Mouse (Mus musculus): ENCODE data around the gene Krtdap. TPM values are rescaled to one million over a fixed set of nuclear protein-coding genes. Genes with fewer than 3 reads are reported as not detected.
"Not testable (repeated sequence)": the region's sequence is repeated elsewhere in the genome, so short reads cannot be mapped to it uniquely, and the experiment has no call there.

The Krtdap gene
- polyA plus RNA-seq, 1 experiment from 2014 or later: not detected

GRCm38 (mm10) chr7:30826660-30827059 lies 39.0 kb downstream of the Krtdap start:
- Histone ChIP-seq H3K36me3 (replicated peaks) (no peaks in the 10 kb centered on the region), H3K27ac (replicated peaks) (no peak overlapping the region), H3K27me3 (replicated peaks; ENCODE audit: low read depth, poor library complexity, severe bottlenecking) (no peaks in the 10 kb centered on the region), H3K9me3 (no peaks in the 10 kb centered on the region), H3K4me1 (no peaks in the 10 kb centered on the region), H3K4me3 (no peak overlapping the region)
- DNase-seq (ENCODE audit: low spot score): no peak
- 94% methylated on average over 9 of the region's 10 CpGs for WGBS

GRCm38 (mm10) chr7:30828871-30829270 lies 41.2 kb downstream of the Krtdap start:
- H3K36me3 ChIP-seq (replicated peaks); H3K4me3 ChIP-seq; H3K27me3 ChIP-seq (replicated peaks; ENCODE audit: low read depth, poor library complexity, severe bottlenecking); DNase-seq (ENCODE audit: low spot score); H3K4me1 ChIP-seq; H3K27ac ChIP-seq (replicated peaks); H3K9me3 ChIP-seq: not testable (repeated sequence)

- no peaks in the 10 kb centered on the region for H3K27me3 ChIP-seq (replicated peaks; ENCODE audit: low read depth, poor library complexity, severe bottlenecking)
- no peaks in the 10 kb centered on the region for H3K9me3 ChIP-seq
- H3K4me3 ChIP-seq: no peak overlapping the region
- H3K4me1 ChIP-seq: no peaks in the 10 kb centered on the region
- 65% methylated on average over 3 of the region's 3 CpGs for WGBS
- H3K36me3 ChIP-seq (replicated peaks): no peaks in the 10 kb centered on the region
- no peak for DNase-seq (ENCODE audit: low spot score)
- H3K27ac ChIP-seq (replicated peaks): no peak overlapping the region
These were observed 41.7 kb downstream of the Krtdap start for GRCm38 (mm10) chr7:30829428-30829827.

GRCm38 (mm10) chr7:30832261-30832660 lies 44.6 kb downstream of the Krtdap start:
- WGBS: 65% methylated on average over 17 of the region's 17 CpGs
- no peak for DNase-seq (ENCODE audit: low spot score)
- Histone ChIP-seq H3K4me3 (no peak overlapping the region), H3K4me1 (no peaks in the 10 kb centered on the region), H3K27ac (replicated peaks) (no peak overlapping the region), H3K27me3 (replicated peaks; ENCODE audit: low read depth, poor library complexity, severe bottlenecking) (no peaks in the 10 kb centered on the region), H3K36me3 (replicated peaks) (no peaks in the 10 kb centered on the region), H3K9me3 (no peaks in the 10 kb centered on the region)

- H3K27me3 ChIP-seq (replicated peaks; ENCODE audit: low read depth, poor library complexity, severe bottlenecking); H3K4me1 ChIP-seq; H3K4me3 ChIP-seq; H3K27ac ChIP-seq (replicated peaks); H3K36me3 ChIP-seq (replicated peaks); H3K9me3 ChIP-seq; DNase-seq (ENCODE audit: low spot score): not testable (repeated sequence)
- 37% methylated on average over 11 of the region's 11 CpGs for WGBS
These were observed 45.0 kb downstream of the Krtdap start for GRCm38 (mm10) chr7:30832684-30833083.

- no peaks in the 10 kb centered on the region for H3K4me1 ChIP-seq
- DNase-seq (ENCODE audit: low spot score): no peak
These were observed 49.6 kb downstream of the Krtdap start for GRCm38 (mm10) chr7:30837277-30837676.

GRCm38 (mm10) chr7:30840306-30840705 lies 52.6 kb downstream of the Krtdap start:
- Histone ChIP-seq H3K4me1 (peaks cover 15% of the 10 kb centered on the region), H3K27me3 (replicated peaks; ENCODE audit: low read depth, poor library complexity, severe bottlenecking) (no peaks in the 10 kb centered on the region), H3K36me3 (replicated peaks) (no peaks in the 10 kb centered on the region), H3K9me3 (no peaks in the 10 kb centered on the region), H3K27ac (replicated peaks) (no peak overlapping the region), H3K4me3 (no peak overlapping the region)
- WGBS: 89% methylated on average over 3 of the region's 3 CpGs
- no peak for DNase-seq (ENCODE audit: low spot score)

More at GRCm38 (mm10) chr7:30837277-30837676, 49.6 kb downstream of the Krtdap start:
- H3K27me3 ChIP-seq (replicated peaks; ENCODE audit: low read depth, poor library complexity, severe bottlenecking): no peaks in the 10 kb centered on the region
- H3K36me3 ChIP-seq (replicated peaks): no peaks in the 10 kb centered on the region
- no peak overlapping the region for H3K27ac ChIP-seq (replicated peaks)
- no peak overlapping the region for H3K4me3 ChIP-seq
- no peaks in the 10 kb centered on the region for H3K9me3 ChIP-seq

Other genes with a start within 250 kb of the Krtdap start
- gene Hspb6, start 235.7 kb upstream of the Krtdap start, polyA plus RNA-seq (2016; fragmentation: Nextera tagmentation; extraction: Ambion mirVana): 4.1 and 5.6 TPM in 2 replicates
- 17.7 TPM in 2 replicates for gene Proser3, start 235.6 kb upstream of the Krtdap start, polyA plus RNA-seq (2016; fragmentation: Nextera tagmentation; extraction: Ambion mirVana)
- 42.5 and 45.2 TPM in 2 replicates for gene Lin37, start 228.1 kb upstream of the Krtdap start, polyA plus RNA-seq (2016; fragmentation: Nextera tagmentation; extraction: Ambion mirVana)
- gene U2af1l4, start 224.6 kb upstream of the Krtdap start, polyA plus RNA-seq (2016; fragmentation: Nextera tagmentation; extraction: Ambion mirVana): 91.5 and 94.9 TPM in 2 replicates
- 14.2 and 15.3 TPM in 2 replicates for gene Gm49396, start 224.6 kb upstream of the Krtdap start, polyA plus RNA-seq (2016; fragmentation: Nextera tagmentation; extraction: Ambion mirVana)
- gene Psenen, start 224.3 kb upstream of the Krtdap start, polyA plus RNA-seq (2016; fragmentation: Nextera tagmentation; extraction: Ambion mirVana): 112 and 118 TPM in 2 replicates
- gene Igflr1, start 222.5 kb upstream of the Krtdap start, polyA plus RNA-seq (2016; fragmentation: Nextera tagmentation; extraction: Ambion mirVana): 2.8 and 4.6 TPM in 2 replicates
- 8.9 and 10.2 TPM in 2 replicates for gene Kmt2b, start 199.2 kb upstream of the Krtdap start, polyA plus RNA-seq (2016; fragmentation: Nextera tagmentation; extraction: Ambion mirVana)
- 0.41 TPM in 1 of 2 replicates, not detected in the other for gene Zbtb32, start 189.0 kb upstream of the Krtdap start, polyA plus RNA-seq (2016; fragmentation: Nextera tagmentation; extraction: Ambion mirVana)
- 0.54 and 1.0 TPM in 2 replicates for gene Upk1a, start 175.0 kb upstream of the Krtdap start, polyA plus RNA-seq (2016; fragmentation: Nextera tagmentation; extraction: Ambion mirVana)
- 776 and 799 TPM in 2 replicates for gene Cox6b1, start 161.7 kb upstream of the Krtdap start, polyA plus RNA-seq (2016; fragmentation: Nextera tagmentation; extraction: Ambion mirVana)
- gene Etv2, start 152.0 kb upstream of the Krtdap start, polyA plus RNA-seq (2016; fragmentation: Nextera tagmentation; extraction: Ambion mirVana): 0.47 and 0.87 TPM in 2 replicates
- 134 and 139 TPM in 2 replicates for gene Rbm42, start 137.6 kb upstream of the Krtdap start, polyA plus RNA-seq (2016; fragmentation: Nextera tagmentation; extraction: Ambion mirVana)
- 79.6 and 80.3 TPM in 2 replicates for gene Haus5, start 122.9 kb upstream of the Krtdap start, polyA plus RNA-seq (2016; fragmentation: Nextera tagmentation; extraction: Ambion mirVana)
- not detected in 2 replicates for gene Pmis2, start 116.3 kb upstream of the Krtdap start, polyA plus RNA-seq (2016; fragmentation: Nextera tagmentation; extraction: Ambion mirVana)
- not detected in 2 replicates for gene 2200002J24Rik, start 89.0 kb upstream of the Krtdap start, polyA plus RNA-seq (2016; fragmentation: Nextera tagmentation; extraction: Ambion mirVana)
- 0.53 and 0.77 TPM in 2 replicates for gene Atp4a, start 75.7 kb upstream of the Krtdap start, polyA plus RNA-seq (2016; fragmentation: Nextera tagmentation; extraction: Ambion mirVana)
- 147 and 151 TPM in 2 replicates for gene Tmem147, start 58.4 kb upstream of the Krtdap start, polyA plus RNA-seq (2016; fragmentation: Nextera tagmentation; extraction: Ambion mirVana)
- 0.36 and 0.59 TPM in 2 replicates for gene Gapdhs, start 44.2 kb upstream of the Krtdap start, polyA plus RNA-seq (2016; fragmentation: Nextera tagmentation; extraction: Ambion mirVana)
- gene Sbsn, start 36.4 kb upstream of the Krtdap start, polyA plus RNA-seq (2016; fragmentation: Nextera tagmentation; extraction: Ambion mirVana): 0.68 and 1.0 TPM in 2 replicates
- not detected in 2 replicates for gene Dmkn, start 24.1 kb upstream of the Krtdap start, polyA plus RNA-seq (2016; fragmentation: Nextera tagmentation; extraction: Ambion mirVana)
- not detected in 2 replicates for gene Ffar2, start 35.9 kb downstream of the Krtdap start, polyA plus RNA-seq (2016; fragmentation: Nextera tagmentation; extraction: Ambion mirVana)
- gene Ffar3, start 68.3 kb downstream of the Krtdap start, polyA plus RNA-seq (2016; fragmentation: Nextera tagmentation; extraction: Ambion mirVana): not detected in 2 replicates
- 0.05 TPM in 1 of 2 replicates, not detected in the other for gene Ffar1, start 73.7 kb downstream of the Krtdap start, polyA plus RNA-seq (2016; fragmentation: Nextera tagmentation; extraction: Ambion mirVana)
- 0.08 and 0.27 TPM in 2 replicates for gene Cd22, start 92.4 kb downstream of the Krtdap start, polyA plus RNA-seq (2016; fragmentation: Nextera tagmentation; extraction: Ambion mirVana)
- 0.32 and 0.39 TPM in 2 replicates for gene Mag, start 127.0 kb downstream of the Krtdap start, polyA plus RNA-seq (2016; fragmentation: Nextera tagmentation; extraction: Ambion mirVana)
- not detected in 2 replicates for gene Hamp2, start 136.8 kb downstream of the Krtdap start, polyA plus RNA-seq (2016; fragmentation: Nextera tagmentation; extraction: Ambion mirVana)
- gene Hamp, start 156.1 kb downstream of the Krtdap start, polyA plus RNA-seq (2016; fragmentation: Nextera tagmentation; extraction: Ambion mirVana): not detected in 2 replicates
- gene Usf2, start 168.9 kb downstream of the Krtdap start, polyA plus RNA-seq (2016; fragmentation: Nextera tagmentation; extraction: Ambion mirVana): 25.1 and 29.6 TPM in 2 replicates
- 33.1 and 33.4 TPM in 2 replicates for gene Lsr, start 185.6 kb downstream of the Krtdap start, polyA plus RNA-seq (2016; fragmentation: Nextera tagmentation; extraction: Ambion mirVana)
- 2.9 and 3.3 TPM in 2 replicates for gene Fam187b, start 185.9 kb downstream of the Krtdap start, polyA plus RNA-seq (2016; fragmentation: Nextera tagmentation; extraction: Ambion mirVana)

All from embryonic facial prominence, embryonic 10.5 days (tissue).